Mouse (Mus musculus): Measurements from ENCODE around the gene Myh14.

Gene Myh14

DNA sequence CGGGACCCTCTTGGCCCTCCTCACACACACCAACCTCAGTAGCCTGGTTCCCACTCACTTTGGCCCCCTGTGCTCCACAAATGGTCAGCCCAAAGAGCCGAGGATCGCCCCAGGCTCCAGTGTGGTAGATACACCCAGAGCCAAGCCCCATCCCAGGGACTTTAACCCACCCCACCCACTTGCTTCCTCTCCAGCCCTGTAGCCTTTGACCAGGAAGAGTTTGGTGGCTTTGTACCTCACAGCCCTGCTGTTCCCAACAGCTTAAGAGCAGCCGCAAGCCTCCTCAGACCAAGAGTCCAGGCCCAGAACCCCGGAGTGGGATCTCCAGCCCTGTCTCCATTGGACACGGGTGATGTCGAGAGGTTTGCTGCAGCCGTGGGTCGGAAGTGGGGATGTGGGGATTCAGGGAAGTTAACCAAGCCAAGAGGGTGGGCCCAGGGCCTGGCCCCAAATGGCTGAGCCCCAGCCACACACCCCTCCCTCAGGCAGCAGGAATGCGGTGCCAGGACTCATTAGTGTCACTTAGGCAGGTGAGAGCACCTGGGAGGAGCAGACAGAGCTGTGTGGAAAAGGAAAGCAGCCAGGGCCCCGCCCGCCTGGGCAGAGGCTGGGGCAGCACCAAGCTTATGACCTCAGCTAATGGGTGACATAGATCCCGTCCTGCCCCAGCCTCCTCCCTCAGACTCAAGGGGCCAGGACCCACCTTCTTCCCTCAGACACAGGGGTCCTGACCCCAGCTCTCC, 2.5 kb downstream of the Myh14 start:
- DNase-seq = no peak

- no peak for DNase-seq
Observed at GRCm38 (mm10) chr7:44666462-44666861, 4.2 kb downstream of the Myh14 start.

DNA sequence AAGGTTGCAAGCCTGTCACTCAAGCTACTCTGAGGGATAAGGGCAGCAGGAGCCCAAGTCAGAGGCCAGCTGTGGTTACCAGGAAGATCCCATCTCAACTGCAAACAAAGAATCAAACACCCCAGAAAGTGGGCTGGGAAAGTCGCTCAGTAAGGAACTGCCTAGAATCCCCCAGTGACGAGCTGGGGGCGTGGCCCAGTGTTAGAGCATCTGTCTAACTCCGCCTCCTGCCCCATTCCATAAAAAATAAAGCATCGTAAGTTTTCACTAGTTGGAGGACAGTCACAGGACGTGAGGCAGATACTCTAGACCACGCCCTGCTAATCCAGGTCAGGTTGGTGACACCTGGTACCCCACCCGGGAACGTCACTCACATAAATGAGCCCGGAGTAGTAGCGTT, 5.9 kb downstream of the Myh14 start:
- no peak for DNase-seq

GRCm38 (mm10) chr7:44663546-44663945, 7.1 kb downstream of the Myh14 start:
- DNase-seq = no peak

- DNase-seq = no peak
Observed at GRCm38 (mm10) chr7:44662569-44662968, 8.1 kb downstream of the Myh14 start.

DNA sequence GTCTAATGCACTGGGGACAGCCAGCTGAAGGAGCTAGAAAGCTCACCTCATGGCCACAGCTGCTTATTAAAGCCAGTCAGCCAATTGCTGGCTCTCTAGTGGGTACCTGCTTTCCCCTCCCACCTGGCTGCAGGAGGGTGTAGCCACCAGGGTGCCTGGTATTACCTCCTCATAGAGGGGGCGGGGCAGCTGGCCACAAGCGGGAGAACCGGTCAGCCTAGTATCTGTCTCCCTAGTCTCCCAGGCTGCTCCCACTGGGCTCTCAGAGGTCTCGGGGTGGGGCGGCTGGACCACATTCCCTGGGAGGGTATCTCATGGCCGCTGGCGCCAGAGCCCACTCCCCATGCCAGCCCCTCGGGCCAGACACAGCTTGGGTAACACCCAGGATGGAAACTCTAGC, 8.5 kb downstream of the Myh14 start:
- DNase-seq = no peak

DNA sequence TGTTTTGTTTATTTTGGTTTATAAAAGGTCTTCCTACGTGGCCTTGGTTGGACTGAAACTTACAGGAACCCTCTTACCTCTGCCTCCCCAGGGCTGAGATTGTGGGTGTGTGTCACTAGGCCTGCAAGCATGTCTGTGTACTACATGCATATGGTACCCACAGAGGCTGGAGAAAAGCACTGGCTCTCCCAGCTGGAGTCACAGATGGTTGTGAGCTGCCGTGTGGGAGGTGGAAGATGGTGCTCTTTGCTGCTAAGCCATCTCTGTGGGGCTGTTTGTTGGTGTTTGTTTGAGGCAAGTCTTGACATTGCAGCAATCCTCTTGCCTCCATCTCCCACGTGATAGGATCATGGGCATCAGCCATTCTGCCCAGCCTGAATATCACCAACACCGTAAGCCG, 9.4 kb downstream of the Myh14 start:
- DNase-seq = no peak

GRCm38 (mm10) chr7:44655504-44655903, 15.1 kb downstream of the Myh14 start:
- DNase-seq = peak; percentile 95

- DNase-seq = no peak
Observed at GRCm38 (mm10) chr7:44653773-44654172, 16.9 kb downstream of the Myh14 start.

DNA sequence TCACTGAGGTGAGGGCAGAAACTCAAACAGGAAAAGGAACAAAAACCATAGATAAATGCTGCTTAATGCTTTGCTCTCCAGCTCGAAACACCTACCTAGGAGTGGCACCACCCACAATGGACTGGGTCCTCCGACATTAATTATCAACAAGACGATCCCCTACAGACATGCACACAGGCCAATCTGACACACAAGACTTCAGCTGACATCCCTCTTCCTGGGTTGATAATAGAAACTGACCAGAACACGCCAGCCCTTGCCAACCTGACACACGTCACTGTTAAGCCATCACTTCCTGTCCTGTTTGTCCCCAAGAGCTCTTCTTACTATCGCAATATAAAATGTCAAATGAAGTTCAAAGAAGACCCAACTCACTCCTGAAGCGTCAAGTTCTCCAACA, 19.2 kb downstream of the Myh14 start:
- DNase-seq = peak; percentile 87

DNA sequence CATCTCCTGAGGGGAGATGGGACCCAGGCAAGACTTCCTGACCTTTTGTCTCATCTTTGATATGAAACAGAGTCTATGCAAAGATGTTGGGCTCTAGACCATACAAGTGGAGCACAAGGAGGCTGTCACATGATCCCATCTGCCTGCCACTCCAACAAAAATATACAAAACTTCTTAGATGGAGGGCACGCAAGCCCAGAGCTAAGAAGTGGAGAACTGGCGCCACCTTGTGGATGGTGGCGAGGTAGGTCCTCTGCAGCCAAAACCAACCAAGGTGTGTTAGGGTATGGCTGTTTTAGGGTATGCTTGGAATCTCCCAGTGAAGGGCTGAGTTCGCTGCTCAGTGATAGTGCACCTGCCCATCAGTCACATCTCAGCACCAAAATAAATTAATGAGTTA, 20.7 kb downstream of the Myh14 start:
- DNase-seq = peak; percentile 82

DNA sequence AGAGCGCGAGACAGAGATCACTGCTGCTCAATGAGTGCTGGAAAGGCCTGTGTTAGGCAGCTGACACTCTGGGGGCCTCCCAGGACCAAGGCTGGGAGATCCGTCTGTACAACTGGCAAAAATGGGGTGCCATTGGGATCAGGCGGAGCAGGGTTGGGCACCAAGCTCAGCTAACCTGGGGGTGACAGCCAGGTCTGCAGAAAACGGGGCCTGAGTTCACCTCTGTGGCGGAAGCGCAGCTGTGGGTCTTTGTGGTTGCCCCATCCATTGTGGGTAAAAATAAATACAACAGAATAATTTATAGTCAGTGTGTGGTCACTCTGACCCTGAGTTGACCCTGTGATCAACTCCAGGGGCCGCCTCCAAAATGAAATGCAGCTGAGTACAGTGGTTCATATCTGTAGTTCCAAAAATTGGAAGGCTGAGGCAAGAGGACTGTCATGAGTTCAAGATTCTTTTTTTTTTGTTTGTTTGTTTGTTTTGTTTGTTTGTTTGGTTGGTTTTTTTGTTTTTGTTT, 21.5 kb downstream of the Myh14 start:
- no peak for DNase-seq

- peak; percentile 96 for DNase-seq
Observed at GRCm38 (mm10) chr7:44647729-44648128, 22.9 kb downstream of the Myh14 start.

- no peak for DNase-seq
Observed at GRCm38 (mm10) chr7:44647042-44647724, 23.5 kb downstream of the Myh14 start.

GRCm38 (mm10) chr7:44645951-44646350, 24.7 kb downstream of the Myh14 start:
- peak; percentile 90 for DNase-seq

DNA sequence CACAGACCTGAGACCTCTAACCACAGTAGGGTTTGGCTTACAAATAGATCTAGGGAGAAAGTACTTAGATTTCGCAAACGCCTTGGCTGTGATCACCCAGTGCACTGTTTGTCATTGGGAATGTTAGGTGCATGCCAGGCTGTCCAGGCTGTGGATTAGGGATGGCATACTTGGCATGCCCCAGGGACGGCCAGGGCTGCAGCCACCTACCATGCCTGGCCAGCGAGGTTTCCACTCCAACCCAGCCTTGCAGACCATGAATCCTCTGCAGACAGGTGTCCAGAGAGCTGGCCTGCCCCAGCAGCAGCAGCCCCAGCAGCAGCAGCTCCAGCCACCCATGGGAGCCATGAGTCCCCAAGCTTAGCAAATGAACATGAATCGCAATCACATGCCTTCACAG, 25.4 kb downstream of the Myh14 start:
- DNase-seq = no peak

DNA sequence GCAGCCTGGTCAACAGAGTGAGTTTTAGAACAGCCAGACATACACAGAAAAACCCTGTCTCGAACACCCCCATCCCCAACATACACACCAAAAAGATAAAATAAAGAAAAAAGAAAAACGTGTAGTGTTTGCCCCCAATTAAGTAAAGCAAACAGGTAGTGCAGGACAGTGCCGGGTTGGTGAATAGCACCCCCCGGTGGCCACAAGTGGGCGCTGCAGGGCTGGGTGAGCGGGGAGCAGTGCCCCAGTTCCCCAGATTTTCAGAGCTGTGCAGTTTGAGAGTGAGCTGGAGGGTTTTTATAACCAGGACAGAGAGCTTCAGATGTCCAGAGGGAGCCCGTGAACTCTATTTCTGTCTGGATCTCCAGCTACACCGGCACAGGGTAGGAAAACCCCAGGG, 28.8 kb downstream of the Myh14 start:
- no peak for DNase-seq

DNA sequence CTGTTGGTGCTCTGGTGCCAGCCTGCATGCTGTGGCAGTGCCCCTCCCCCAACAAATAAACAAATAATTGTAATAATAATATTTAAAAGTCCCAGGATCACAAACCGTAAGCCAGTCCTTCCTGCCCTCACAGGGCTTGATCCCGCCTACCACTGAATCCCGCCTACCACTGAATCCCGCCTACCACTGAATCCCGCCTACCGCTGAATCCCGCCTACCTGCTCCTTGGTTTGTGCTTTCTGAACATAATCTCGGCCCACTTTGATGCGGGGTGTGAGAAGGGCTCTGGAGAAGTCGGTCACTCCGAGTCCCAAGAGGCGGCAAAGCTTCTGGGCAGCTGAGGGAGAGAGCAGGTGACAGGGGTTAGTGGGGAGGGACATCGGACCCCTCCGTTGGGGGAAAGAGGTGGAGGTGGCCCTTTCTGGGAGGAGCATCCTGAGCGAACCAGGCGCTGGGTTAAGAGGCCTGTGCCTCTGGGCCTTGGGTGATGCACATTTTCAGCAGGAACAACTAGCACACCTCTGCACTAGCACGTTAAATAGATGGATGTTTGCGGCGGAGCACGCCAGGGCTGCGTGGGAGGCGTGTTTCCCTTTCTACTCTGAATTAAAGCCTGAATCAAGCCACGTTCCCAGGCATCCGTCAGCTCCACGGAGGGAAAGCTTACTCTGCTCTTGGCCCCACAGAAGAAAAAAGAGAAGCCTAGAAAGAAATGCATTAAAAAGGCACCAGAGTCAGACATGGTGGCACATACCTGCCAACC, 29.6 kb downstream of the Myh14 start:
- no peak for DNase-seq

GRCm38 (mm10) chr7:44638663-44639062, 32.0 kb downstream of the Myh14 start:
- no peak for DNase-seq

- no peak for DNase-seq
Observed at GRCm38 (mm10) chr7:44636684-44637083, 34.0 kb downstream of the Myh14 start.

DNA sequence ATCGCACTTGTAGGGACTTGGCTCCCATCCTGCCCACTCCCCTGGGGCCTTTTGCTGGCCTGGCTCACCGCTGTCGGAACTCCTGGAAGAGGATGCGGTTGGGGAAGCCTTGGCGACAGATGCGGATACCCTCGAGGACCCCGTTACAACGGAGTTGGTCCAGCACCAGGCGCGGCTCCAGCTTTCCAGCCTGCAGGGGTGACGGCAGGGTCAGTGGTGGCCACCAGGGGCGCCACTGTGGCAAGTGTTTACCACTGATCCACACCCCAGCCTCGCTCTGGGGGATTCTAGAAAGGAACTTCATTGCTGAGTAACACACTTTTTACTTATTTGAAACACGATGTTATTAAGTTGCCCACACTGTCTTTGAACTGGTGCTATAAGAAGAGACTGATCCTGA, 37.2 kb downstream of the Myh14 start:
- DNase-seq = no peak

DNA sequence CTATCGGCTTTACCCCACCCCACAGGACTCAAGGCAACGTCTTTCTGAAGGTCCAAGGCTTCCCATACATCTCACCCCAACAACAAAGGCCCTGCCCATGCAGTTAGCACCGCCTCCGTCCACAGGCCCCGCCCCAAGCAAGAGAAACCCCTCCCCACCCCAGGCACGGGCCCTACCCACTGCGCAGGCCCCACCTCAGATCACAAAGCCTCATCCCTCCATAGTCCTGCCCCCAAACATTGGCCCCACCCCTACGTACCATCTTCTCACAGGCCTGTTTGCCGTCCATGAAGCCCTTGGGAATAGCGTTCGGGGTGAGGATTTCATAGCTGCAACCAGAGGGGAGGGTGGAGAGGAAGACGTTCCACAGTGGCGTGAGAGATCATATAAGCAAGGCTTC, 38.0 kb downstream of the Myh14 start:
- DNase-seq = no peak

DNA sequence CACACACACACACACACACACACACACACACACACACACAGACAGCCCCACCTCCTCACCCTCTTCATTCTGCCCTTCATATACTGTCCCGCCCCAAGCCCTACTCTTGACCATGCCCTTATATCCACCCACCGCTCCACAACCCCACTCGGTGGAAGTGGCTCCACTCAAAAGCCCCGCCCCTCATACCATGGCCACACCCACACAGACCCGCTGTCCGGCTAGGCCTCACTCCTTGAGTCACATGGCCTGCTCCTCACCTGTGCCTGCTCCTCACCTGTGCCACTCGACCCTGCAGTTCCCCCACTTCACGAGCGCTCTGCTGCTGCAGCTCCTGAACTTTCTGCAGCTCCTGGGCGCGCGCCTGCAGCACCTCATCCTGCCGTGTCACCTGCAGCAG, 40.2 kb downstream of the Myh14 start:
- DNase-seq = peak; percentile 77

All from heart, adult 11 months (tissue).